Mouse (Mus musculus) heart, adult 2 months (tissue): Measurements from ENCODE around the gene Derl3.

Source experiments
- CTCF ChIP-seq: fragments of 200-600 bp; IDR thresholded peaks from 2 replicates; pipeline ENCODE4 v1.8.1; 2022; ENCODE audit warnings: antibody characterized with exemption, mild to moderate bottlenecking, moderate library complexity
- EP300 ChIP-seq: fragments of 200-500 bp; IDR thresholded peaks from 2 replicates; pipeline ENCODE4 v1.6.1; 2011; ENCODE audit warnings: low read depth, low read length, control low read depth; ENCODE audit not compliant: insufficient read depth
- POLR2A ChIP-seq: fragments of 200-500 bp; IDR thresholded peaks from 2 replicates; pipeline ENCODE4 v1.6.1; 2011; ENCODE audit warnings: mild to moderate bottlenecking, low read depth, low read length, control low read depth; ENCODE audit not compliant: insufficient read depth

DNA sequence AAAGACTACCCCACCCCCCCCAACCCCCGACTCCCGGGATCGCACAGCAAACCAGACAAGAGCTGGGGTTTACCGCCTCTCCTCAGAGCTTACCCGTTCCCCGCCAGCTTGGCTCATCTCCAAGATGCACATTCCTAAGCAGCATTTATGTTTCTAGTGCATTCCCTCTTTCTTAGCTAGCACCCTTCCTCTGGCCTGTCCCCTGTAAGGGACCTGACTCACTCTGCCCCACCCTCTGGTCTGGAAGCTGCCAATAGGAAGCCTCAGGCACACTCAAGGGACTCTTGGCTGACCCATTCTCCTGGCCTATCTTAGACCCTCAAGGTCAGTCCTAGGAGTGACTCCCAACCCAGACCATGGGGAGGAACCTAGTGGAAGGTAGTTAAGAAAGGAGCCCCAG lies 37.1 kb downstream of the Derl3 start:
- no peak for TF ChIP-seq CTCF
- no peak for TF ChIP-seq POLR2A
- TF ChIP-seq EP300: no peak
